Mouse (Mus musculus) thymus, postnatal 14 days (tissue): Measurements from ENCODE around the gene Hnrnpll.
A peak's percentile ranks its signal among the peaks of the same experiment; 100 is the strongest.

Experiments used
- DNase-seq: peaks from one replicate; pipeline ENCODE4 v3.0.0; 2021

Gene Hnrnpll

GRCm38 (mm10) chr17:79995091-79995691 is 66.9 kb downstream of the Hnrnpll start:
- no peak for DNase-seq

GRCm38 (mm10) chr17:79992114-79992513 is 70.0 kb downstream of the Hnrnpll start:
- DNase-seq: peak; percentile 55

- DNase-seq: peak; percentile 34
Observed at GRCm38 (mm10) chr17:79991166-79991958, 70.8 kb downstream of the Hnrnpll start.

GRCm38 (mm10) chr17:79990161-79990560 is 72.0 kb downstream of the Hnrnpll start:
- no peak for DNase-seq

- DNase-seq: no peak
Observed at GRCm38 (mm10) chr17:79984450-79984849, 77.7 kb downstream of the Hnrnpll start.

- no peak for DNase-seq
Observed at GRCm38 (mm10) chr17:79982955-79983529, 79.1 kb downstream of the Hnrnpll start.

- peak; percentile 88 for DNase-seq
Observed at GRCm38 (mm10) chr17:79982548-79982947, 79.6 kb downstream of the Hnrnpll start.

GRCm38 (mm10) chr17:79981758-79982481 is 80.2 kb downstream of the Hnrnpll start:
- DNase-seq: peak; percentile 72

GRCm38 (mm10) chr17:79981348-79981747 is 80.8 kb downstream of the Hnrnpll start:
- peak; percentile 65 for DNase-seq

GRCm38 (mm10) chr17:79980421-79981120 is 81.6 kb downstream of the Hnrnpll start:
- DNase-seq: peak; percentile 70
